Mouse (Mus musculus) CD4-positive helper T cell, adult 2 months (primary cell): Measurements from ENCODE around the gene Ube2g2.
A peak's percentile ranks its signal among the peaks of the same experiment; 100 is the strongest.

ENCODE experiments used
- DNase-seq: peaks from one replicate; pipeline ENCODE4 v3.0.0-alpha.2; 2012; ENCODE audit warnings: low read depth, missing footprints, low spot score

Gene Ube2g2

DNA sequence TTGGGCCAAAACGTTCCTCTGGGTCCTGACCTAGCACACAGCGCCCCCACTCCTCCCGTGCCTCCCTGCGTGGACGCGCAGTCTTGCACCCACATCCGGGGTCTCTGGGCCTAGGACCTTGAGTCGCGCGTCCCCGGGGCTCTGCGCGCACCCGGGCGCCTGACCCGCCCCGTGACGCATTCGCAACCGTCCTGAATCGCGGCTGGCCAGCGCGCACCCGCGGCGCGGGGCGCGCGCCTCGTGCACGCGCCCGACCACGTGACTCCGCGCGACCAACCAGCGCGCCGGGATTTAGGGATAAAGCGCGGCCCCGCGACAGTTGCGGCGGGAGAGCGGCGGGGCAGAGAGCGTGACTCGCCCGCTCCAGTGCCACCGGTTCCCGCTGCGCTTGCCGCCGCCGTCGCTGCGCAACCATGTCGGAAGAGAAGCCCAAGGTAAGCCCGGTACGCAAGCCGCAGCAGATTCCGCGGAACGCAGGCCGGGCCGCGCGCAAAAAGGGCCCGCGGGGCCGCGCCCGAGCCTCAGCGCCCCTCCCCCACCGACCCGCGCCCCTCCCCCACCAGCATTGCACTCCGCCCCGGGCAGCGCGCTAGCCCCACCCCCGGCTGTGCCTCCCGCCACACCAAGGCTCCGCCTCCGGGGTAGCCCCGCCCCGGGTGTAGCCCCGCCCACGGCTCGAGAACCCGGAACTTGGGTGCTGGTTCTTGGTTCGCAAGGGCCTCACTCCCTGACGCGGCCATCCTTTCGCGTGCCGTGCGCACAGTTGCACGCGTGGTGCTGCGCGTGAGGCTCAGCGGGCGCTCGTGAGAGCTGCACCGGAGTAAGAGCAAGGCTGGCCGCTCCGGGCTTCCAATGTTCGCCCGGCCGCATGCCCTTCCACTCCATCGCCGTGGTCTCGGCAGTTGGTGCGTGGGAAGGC lies 15.9 kb upstream of the Ube2g2 start, which contains the start of the genes Sumo3 and Gm49325:
Sumo3 (plus strand) TSS at position 190 of the 919 bp plus-strand sequence.
Gm49325 (plus strand) TSS at position 290 of the 919 bp plus-strand sequence.
- DNase-seq: peak; percentile 97

DNA sequence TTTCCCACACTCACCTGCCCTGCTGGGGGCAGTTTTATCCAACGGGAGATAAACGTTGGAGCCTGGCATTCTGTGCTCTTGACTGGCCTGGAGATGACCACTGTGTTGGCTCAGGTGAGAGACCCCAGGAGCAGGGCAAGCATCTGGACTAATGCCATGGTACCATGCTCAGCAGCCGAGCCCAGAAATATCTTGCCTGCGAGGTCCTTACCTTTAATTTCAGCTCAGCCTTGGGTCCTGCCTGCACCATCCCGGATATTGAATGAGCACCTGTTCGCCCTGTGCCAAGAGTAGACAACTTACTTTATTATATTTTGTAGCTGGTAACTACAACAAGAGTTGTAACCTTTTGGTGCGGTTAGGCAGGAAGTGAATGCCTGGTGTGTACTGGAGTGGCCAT lies 15.2 kb upstream of the Ube2g2 start:
- DNase-seq: peak; percentile 79

DNA sequence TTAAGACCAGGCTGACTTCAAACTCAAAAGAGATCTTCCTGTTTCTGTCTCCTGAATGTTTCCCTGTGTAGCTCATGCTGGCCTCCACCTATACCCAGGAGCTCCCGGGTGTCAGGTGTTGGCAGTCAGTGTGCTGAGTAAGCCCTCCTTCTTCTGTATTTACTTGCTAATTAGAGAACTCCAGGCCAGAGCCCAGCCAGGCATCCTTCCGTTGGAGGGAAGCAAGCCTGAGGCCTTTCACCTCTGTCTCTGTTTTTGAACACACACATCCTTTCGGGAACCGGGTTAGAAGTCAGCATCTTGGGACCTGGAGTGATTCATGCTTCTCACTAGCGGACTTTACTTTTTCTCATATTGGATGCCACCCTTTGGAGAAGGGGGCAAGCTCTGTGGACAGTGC lies 14.6 kb upstream of the Ube2g2 start:
- no peak for DNase-seq

DNA sequence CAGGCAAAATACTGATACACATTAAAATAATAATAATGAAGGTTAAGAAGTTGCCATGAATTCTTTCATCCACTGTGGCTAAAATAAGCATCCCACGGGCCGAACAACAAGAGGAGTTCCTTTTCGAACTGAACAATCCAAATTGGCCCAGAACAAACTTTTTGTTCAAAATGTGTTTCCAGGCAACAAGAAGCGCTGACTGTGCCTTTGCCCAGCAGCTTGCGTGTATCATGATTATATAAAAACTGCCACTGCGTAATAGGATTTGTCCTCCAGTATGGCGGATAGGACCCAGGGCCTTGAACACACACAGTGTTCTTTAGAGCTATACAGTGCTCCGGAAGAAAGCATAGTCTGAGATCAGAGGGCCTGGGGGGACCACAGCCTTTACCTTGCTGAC lies 13.5 kb upstream of the Ube2g2 start:
- no peak for DNase-seq

DNA sequence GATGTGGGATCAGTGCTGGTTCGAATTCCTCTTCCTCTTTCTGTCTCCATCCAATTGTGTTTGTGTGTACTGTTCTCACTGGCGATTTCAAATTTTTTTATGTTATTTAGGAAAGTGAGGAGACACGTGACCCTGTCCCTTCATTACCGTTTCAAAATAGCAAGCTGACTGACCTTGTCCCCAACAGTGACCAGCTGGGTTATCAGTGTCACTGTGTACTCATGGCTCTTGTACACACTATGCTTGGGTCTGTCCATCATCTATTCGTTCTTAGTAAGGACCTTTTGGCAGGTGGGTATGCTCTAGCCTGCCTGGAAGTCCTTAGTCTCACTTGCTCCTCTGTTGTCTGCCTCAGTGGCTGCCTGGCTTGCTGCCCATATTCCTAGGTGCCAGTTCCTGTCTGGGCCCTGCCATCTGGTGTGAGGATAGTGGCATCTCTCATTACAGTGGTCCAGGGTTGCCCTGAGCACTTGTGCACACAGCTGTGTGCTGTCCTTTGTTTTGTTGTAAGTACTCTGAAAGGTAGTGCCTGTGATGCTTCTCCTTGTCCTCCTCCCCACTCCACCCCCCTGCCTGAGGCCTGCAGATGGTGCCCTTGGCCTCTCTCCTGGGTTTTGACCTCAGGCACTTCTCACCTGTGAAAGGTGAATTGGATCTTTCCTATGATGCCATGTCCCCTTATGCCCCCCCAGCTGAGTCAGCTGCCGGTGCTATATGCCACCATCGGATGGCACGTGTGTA lies 11.7 kb upstream of the Ube2g2 start:
- DNase-seq: no peak

DNA sequence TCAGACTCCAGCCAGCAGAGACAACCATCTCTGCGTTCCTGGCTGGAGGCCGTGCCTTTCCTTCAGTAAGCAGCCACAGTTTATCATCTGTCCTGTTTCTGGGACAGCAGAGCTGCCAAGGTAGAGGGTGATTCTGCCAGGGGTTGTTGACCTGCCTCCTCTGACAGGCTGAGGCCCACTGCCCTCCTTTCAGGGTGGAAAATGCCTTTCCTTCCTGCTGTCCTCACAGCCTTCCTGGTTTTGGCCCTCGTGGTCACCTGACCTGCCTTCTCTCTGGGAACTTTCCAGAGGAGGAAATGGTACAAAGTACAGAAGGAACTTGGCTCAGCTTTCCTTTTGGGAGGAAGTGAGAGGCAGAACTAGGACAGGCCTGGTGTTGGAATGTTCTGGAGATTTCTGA lies 8.7 kb upstream of the Ube2g2 start:
- DNase-seq: no peak

DNA sequence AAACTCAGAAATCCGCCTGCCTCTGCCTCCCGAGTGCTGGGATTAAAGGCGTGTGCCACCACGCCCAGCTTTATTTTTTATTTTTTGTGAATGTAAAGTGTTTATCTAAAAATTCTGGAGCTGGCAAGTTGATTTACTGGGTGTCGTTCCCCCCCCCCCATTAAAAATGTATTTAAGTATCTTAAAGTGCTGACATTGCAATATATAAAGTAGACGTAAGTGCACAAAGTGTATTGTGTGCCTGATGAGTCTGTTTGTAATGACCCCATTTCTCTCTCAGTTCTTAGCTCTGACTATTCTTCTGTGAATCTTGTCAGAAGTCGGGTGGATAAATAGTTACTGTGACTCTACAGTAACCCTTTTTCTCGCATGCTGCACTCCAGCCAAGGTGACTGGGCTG lies 6.4 kb upstream of the Ube2g2 start:
- DNase-seq: no peak

DNA sequence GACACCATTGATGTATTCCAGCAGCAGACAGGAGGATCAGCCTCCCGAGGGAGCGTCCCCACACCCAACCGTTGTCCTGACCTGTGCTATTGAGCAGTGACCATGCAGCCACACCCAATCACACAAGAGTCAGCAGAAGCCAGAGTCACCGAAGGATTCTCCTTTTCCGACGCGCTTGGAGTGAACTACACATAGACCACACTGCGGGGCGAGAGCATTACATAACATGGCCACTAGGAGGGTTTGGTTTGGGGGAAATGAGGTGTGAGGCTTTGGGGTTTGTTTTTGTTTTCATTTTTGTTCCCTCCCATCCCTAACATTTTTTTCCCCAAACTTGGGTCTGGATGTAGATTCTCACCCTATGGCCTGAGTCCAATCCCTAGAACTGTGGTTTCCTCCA lies 5.9 kb upstream of the Ube2g2 start:
- no peak for DNase-seq

DNA sequence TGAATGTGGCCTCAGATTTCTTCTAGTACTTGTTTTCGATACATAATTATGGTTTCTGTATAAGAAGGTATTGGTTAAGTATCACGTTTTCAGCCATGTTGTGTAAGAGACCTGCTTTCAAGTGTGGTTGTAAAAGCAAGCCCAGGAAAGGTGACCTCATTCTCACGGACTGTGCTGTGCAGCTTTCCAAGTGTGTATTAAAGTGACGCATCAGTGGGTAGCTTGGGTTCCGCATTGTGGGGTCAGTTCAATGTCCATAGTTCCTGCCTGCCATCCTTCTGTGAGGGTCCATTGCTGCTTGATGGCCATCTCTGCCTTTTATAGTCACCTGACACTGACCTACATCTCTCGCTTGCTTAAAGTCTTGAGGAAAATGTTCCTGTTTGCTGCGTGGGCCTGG lies 5.1 kb upstream of the Ube2g2 start:
- no peak for DNase-seq

DNA sequence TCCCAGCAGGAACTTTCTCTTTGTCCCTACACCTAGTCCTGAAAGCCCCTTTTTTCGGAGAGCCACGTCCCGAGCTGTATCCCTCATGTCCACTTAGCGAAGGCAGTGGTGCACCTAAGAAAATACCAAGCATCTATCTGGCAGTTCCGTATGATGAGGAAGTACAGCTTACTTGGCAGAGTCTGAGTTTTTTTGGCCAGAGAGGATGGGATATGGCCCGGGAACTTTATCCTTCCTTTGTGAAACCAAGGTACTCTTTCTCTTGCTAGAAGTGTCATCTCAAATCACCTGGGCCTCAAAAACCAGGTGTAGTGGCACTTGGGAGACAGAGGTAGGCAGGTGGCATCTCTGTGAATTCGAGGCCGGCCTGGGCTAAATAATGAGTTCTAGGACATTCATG lies 529 bp upstream of the Ube2g2 start:
- DNase-seq: no peak

DNA sequence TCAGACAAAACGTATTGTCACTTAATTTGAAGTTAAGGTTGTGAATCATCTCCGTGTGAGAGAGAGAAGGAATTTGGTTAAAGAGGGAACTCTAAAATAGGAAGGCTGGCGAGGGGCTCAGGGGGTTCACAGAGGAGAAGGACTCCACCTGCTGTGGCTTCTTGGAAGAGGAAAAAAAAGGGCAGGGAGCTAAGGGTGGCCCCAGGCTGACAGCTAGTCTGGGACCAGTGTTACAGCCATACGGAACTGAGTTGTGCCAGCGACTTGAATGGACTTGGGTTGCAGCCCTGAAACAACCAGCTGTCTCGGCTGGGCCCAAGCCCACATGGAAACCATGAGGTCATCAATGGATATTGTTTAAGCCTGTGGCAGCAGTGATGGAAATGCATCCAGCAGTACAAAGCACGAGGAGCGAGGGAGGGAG lies 1.0 kb downstream of the Ube2g2 start:
- peak; percentile 48 for DNase-seq

DNA sequence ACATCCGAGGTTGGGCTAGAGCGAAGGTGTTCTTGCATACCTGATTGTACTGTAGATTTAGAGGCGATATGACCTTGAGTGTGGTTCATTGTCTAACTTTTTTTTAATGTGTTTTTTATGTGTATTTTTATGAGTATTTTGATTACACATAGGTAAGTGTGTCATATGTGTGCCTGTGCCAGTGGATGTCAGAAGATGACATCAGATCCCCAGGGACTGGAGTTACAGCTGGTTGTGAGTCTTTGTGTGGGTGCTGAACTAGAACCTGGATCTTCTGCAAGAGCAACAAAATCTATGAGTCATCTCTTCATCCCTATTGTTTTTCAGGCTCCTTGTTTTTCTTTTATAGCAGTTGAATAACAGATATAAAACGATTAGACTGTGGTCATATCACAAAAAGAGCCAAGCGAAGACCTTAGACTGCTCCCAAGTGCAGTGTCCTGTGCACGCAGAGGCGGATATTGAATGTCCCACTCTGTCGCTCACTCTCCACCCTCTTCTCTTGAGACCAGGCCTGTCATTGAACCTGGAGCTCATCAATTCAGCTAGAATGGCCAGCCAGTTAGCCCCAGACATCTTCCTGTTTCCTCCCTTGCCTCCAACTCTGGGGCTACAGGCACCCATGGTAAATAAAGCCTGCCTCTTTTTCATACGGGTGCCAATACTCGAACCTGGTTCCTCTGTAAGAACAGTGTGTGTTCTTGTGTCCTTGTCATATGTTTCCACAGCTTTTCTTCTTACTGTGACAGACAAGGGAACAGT lies 1.7 kb downstream of the Ube2g2 start:
- no peak for DNase-seq

DNA sequence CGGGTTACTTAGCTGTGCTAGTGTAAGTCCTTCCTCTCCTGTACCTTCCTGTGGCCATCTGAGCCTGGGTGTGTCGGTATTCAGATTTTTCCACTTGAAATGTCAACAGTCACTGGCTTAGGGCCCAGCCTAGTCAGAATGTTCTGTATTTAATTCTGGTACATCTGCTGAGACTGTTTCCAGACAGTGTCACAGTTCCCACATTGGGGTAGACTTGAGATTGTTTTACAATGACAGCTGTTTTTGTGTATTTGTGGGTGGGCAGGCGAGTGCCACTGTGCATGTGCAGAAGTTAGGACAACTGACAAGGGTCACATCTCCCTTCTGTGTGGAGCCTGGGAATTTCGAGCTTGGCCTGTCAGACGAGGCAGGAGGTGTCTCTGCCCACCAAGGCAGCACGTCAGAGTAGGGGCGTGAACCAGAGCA lies 2.5 kb downstream of the Ube2g2 start:
- DNase-seq: no peak

DNA sequence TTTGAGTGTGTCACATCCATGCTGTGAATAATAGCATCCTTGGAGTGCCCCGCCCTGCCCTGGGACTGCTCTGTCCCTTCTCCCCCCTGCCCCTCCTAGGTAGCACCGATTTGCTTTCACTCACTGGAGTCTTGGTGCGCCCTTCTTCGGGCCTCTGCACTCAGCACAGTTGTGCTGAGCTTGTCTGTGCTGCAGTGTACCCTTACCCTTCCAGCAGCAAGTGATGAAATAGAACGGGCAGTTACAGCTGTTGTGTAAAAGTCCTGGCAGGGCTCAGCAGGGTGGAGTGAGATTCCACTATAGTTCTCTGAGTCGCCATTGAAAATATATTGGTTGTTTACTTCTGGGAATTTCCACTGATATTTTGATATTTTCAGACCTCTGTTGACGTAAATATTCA lies 4.0 kb downstream of the Ube2g2 start:
- DNase-seq: no peak

DNA sequence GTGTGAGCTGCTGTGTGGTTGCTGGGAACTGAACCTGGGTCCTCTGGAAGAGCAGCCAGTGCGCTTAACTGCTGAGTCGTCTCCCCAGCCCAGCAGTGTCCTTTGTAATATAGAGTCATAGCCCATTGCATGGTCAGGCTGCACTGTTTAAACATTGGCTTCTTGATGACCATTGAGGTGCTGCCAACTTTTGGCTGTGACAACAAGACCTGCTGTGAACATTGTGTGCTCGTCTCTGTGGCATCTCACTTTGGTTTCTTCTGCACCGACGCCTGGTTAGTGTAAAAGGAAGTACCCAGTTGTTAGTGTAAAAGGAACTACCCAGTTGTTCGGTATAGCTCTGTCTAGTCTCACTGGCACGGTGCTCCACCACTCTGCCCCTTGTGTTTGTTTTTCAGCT lies 4.5 kb downstream of the Ube2g2 start:
- no peak for DNase-seq

DNA sequence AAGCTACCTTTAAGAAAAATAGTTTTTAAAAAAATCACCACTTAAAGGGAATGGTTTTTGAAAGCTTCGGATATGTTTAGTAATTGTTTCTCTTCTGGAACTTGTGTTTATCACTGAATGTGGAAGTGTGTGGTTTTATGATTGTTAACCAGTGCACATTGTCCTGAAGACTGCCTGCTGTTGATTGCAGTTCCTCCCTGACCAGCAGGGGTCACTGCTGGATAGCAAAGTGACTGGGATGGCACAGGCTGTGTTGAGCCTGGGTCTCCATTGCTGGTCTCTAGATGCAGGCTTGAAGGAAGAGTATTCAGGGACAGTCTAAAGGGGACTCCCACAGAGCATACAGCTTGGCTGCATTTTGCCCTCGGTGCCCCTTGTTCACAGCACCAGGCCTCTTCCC lies 5.4 kb downstream of the Ube2g2 start:
- DNase-seq: peak; percentile 82

DNA sequence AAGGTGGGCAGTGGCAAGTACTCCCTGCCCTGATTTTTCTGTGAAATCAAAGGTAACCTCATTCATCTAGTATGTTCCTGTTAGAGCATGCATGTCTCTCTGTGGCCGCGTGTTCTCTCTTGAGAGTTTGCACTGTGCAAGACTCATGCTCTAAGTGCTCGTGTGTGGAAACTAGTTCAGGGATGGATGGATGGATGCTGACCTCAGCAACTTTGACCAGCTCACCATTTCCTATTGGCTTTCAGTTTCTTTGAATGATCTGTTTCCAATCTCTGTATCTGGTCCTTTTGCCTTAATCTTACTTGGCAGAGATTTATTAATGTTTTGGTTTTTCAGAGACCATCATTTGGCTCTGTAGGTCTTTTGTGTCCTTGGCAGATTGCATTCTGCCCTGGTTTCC lies 7.1 kb downstream of the Ube2g2 start:
- DNase-seq: no peak

DNA sequence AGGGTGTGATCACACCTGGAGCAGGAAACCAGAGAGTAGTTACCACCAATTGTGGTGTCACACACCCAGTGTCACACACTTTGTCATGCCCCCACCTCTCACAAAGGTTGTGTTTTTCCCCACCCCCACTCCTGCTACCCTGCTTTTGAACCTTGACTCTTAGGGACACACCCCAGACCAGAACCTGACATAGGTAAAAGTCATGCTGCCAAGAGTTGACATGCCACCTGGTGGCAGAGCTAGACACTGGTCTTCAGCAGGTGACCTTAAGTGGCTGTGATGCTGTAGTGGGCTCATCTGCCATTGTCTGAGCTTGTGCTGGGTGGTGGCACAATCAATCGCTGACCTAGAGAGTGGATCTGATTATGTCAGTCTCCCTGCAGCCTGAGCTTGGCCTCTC lies 7.9 kb downstream of the Ube2g2 start:
- DNase-seq: peak; percentile 45

DNA sequence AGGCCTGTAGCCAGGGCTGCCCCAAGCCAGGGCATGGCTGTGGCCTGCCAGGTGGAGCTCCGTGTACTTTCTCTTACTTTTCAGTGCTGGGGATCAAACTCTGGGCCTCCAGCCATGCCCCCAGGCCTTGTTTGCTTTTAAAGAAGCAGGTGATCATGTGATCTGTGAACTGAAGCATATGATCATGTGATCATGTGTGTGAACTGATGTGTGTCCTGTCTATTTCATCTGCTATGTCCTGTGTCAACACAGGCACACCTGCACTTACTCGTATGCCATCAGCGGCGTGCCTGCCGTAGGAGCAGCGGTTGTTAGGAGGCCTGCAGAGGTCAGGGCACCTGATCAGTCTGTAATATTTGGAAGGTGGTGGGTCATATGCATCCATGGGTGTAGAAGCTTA lies 11.9 kb downstream of the Ube2g2 start:
- no peak for DNase-seq

DNA sequence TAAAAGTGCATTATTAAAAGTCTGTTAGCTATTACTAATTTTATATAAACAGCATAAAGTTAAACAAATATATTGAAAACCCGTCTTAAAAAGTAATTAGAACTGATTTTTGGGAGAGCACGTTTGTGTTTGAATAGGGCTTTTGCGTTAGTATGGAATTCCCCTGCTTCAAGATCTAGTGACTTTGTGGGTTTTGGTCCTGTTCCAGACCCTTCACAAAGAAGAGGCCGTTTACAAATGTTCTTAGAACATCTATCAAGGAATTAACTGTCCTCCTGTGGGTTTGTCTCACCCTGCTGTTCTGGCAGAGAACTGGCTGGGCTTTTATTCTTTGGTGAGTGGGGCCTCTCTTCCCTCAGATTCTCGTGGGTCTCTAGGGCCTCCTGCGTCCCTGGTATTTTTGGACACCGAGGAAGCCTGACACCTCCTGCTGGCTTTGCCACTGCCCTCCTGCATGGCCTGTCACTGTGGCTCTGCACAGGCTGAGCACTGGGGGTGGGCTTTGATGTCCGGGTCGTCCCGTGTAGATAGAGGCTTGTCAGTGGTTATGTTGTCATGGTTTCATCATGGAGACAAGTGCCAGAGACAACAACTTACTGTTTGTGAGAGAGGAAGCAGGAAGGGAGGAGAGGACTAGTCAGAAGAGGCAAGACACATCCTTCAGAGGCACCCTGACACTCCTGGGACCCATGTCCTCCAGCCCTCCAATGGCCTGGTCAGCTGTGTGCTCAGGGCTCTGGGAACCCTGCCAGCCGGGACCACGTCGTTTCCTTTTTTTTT lies 12.6 kb downstream of the Ube2g2 start:
- DNase-seq: no peak

DNA sequence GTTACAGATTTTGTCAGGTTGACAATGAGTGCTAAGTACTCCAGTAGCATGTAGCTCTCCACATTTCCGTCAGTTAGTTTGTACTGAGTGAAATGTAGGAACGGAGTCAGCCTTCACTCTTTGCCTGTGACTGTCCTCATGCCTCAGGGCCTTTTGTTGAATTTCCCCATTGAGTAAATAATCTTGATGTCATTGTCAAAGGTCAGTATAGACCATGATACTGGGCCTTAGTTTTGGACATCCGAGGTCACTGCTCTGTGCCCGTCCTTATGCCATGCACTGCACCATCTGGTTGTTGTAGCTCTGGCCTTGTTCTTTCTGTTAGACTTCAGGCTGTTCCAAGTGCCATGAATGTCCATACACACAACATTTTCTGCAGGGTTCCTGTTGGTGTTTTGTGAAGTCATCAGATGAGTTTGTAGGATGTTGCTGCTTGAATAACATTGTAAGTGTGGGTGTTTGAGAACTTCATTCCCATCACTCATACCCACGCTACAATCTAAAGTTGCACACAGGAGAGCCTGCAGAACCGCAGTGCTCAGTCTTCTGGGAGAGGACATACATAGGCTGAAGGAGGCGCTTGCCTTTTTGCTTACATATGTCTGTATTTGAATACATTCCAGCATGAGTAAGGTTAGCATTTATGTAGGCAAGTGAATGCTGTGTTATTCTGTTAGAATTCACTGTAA lies 14.3 kb downstream of the Ube2g2 start:
- DNase-seq: no peak
